Mouse (Mus musculus) MEL (cell line): ENCODE results near the gene Ndufs4. TPM values are rescaled to one million over a fixed set of nuclear protein-coding genes. Genes with fewer than 3 reads are reported as not detected.

ENCODE experiments used
- DNase-seq: peaks from one replicate; pipeline ENCODE4 v3.0.0; 2011; ENCODE audit warnings: low read depth, low spot score
- H3K27ac ChIP-seq: 2 replicates; pipeline ENCODE4 v1.5.1; 2012; ENCODE audit warnings: low read depth, mild to moderate bottlenecking, control low read depth, low read length, moderate library complexity; ENCODE audit not compliant: control insufficient read depth
- H3K27me3 ChIP-seq, 2 experiments: fragments of 150-350 bp in 1 of 2; sonication (generic) in 1 of 2; 2 replicates each; pipeline ENCODE4 v1.6.1; 2012; ENCODE audit warnings: low read length in 2 of 2, mild to moderate bottlenecking in 2 of 2, improper control_type of control experiment in 1 of 2, moderate library complexity in 1 of 2; ENCODE audit not compliant: insufficient read depth in 2 of 2, control insufficient read depth in 1 of 2
- H3K36me3 ChIP-seq, 2 experiments: 2 replicates each; pipeline ENCODE4 v1.6.1; 2012 to 2014; ENCODE audit warnings: low read length in 2 of 2, improper control_type of control experiment in 1 of 2, inconsistent platforms in 1 of 2, mild to moderate bottlenecking in 1 of 2; ENCODE audit not compliant: insufficient read depth in 2 of 2, control insufficient read depth in 1 of 2
- H3K4me1 ChIP-seq, 2 experiments: fragments of 150-350 bp in 1 of 2; sonication (generic) in 1 of 2; 2 replicates each; pipeline ENCODE4 v1.6.1; 2012; ENCODE audit warnings: low read length in 2 of 2, improper control_type of control experiment in 1 of 2, mild to moderate bottlenecking in 1 of 2; ENCODE audit not compliant: insufficient read depth in 2 of 2, control insufficient read depth in 1 of 2
- H3K4me3 ChIP-seq, 2 experiments: fragments of 150-350 bp in 1 of 2; sonication (generic) in 1 of 2; 2 replicates each; pipeline ENCODE4 v1.5.1; 2012; ENCODE audit warnings: low read depth in 2 of 2, low read length in 2 of 2, mild to moderate bottlenecking in 2 of 2, moderate library complexity in 2 of 2, control low read depth in 1 of 2, improper control_type of control experiment in 1 of 2; ENCODE audit not compliant: control insufficient read depth in 1 of 2, insufficient read depth in 1 of 2
- H3K79me2 ChIP-seq: 2 replicates; pipeline ENCODE4 v1.6.1; 2012; ENCODE audit warnings: mild to moderate bottlenecking, low read length, moderate library complexity; ENCODE audit not compliant: control insufficient read depth, poor library complexity, insufficient read depth
- H3K9ac ChIP-seq: 2 replicates; pipeline ENCODE4 v1.6.1; 2012; ENCODE audit warnings: low read depth, mild to moderate bottlenecking, control low read depth, low read length, moderate library complexity; ENCODE audit not compliant: control insufficient read depth, poor library complexity, severe bottlenecking
- H3K9me3 ChIP-seq: fragments of 150-350 bp; sonication (generic); replicated peaks from 2 replicates; pipeline ENCODE4 v1.6.1; 2012; ENCODE audit warnings: mild to moderate bottlenecking, low read length, improper control_type of control experiment, moderate library complexity; ENCODE audit not compliant: insufficient read depth
- CHD2 ChIP-seq: IDR thresholded peaks from 2 replicates; pipeline ENCODE4 v1.6.1; 2011; ENCODE audit warnings: low read length, improper control_type of control experiment
- E2F4 ChIP-seq: IDR thresholded peaks from 2 replicates; pipeline ENCODE4 v1.6.1; 2011; ENCODE audit warnings: low read depth, low read length, improper control_type of control experiment, borderline replicate concordance
- ETS1 ChIP-seq: IDR thresholded peaks from 2 replicates; pipeline ENCODE4 v1.6.1; 2012; ENCODE audit warnings: low read depth, mild to moderate bottlenecking, inconsistent platforms, low read length, improper control_type of control experiment, moderate library complexity
- GABPA ChIP-seq: IDR thresholded peaks from 2 replicates; pipeline ENCODE4 v1.6.1; 2012; ENCODE audit warnings: low read depth, mild to moderate bottlenecking, inconsistent platforms, low read length, improper control_type of control experiment, moderate library complexity
- GATA1 ChIP-seq: IDR thresholded peaks from 2 replicates; pipeline ENCODE4 v1.6.1; 2011; ENCODE audit warnings: low read depth, low read length, improper control_type of control experiment
- HCFC1 ChIP-seq: IDR thresholded peaks from 2 replicates; pipeline ENCODE4 v1.6.1; 2012; ENCODE audit warnings: low read depth, mild to moderate bottlenecking, inconsistent platforms, low read length, improper control_type of control experiment, moderate library complexity
- JUND ChIP-seq: IDR thresholded peaks from 2 replicates; pipeline ENCODE4 v1.6.1; 2011; ENCODE audit warnings: low read depth, mild to moderate bottlenecking, improper control_type of control experiment, low read length
- KAT2A ChIP-seq: conservative IDR thresholded peaks from 2 replicates; pipeline ENCODE4 v1.6.1; 2012; ENCODE audit warnings: low read depth, low read length, improper control_type of control experiment, inconsistent platforms
- MAX ChIP-seq: IDR thresholded peaks from 2 replicates; pipeline ENCODE4 v1.6.1; 2011; ENCODE audit warnings: low read length, improper control_type of control experiment
- MEF2A ChIP-seq: IDR thresholded peaks from 2 replicates; pipeline ENCODE4 v1.6.1; 2014; ENCODE audit warnings: low read depth, mild to moderate bottlenecking, inconsistent platforms, low read length, improper control_type of control experiment; ENCODE audit not compliant: poor library complexity, insufficient replicate concordance, severe bottlenecking; ENCODE audit errors: extremely low read depth
- MXI1 ChIP-seq: IDR thresholded peaks from 2 replicates; pipeline ENCODE4 v1.6.1; 2011; ENCODE audit warnings: mild to moderate bottlenecking, low read depth, low read length, improper control_type of control experiment
- POLR2AphosphoS2 ChIP-seq: IDR thresholded peaks from 2 replicates; pipeline ENCODE4 v1.6.1; 2011; ENCODE audit warnings: low read length, improper control_type of control experiment
- POLR2AphosphoS5 ChIP-seq: IDR thresholded peaks from 2 replicates; pipeline ENCODE4 v1.6.1; 2012; ENCODE audit warnings: low read depth, borderline replicate concordance, mild to moderate bottlenecking, inconsistent platforms, low read length, moderate library complexity, mixed read lengths
- RCOR1 ChIP-seq: IDR thresholded peaks from 2 replicates; pipeline ENCODE4 v1.6.1; 2012; ENCODE audit warnings: low read depth, mild to moderate bottlenecking, inconsistent platforms, low read length, improper control_type of control experiment
- SMC3 ChIP-seq: IDR thresholded peaks from 2 replicates; pipeline ENCODE4 v1.6.1; 2011; ENCODE audit warnings: low read depth, low read length, improper control_type of control experiment
- USF1 ChIP-seq: IDR thresholded peaks from 2 replicates; pipeline ENCODE4 v1.6.1; 2014; ENCODE audit warnings: low read depth, mild to moderate bottlenecking, inconsistent platforms, low read length, improper control_type of control experiment, moderate library complexity
- ZKSCAN1 ChIP-seq: IDR thresholded peaks from 2 replicates; pipeline ENCODE4 v1.6.1; 2012; ENCODE audit warnings: low read depth, mild to moderate bottlenecking, inconsistent platforms, low read length, improper control_type of control experiment, moderate library complexity
- ZMIZ1 ChIP-seq: IDR thresholded peaks from 2 replicates; pipeline ENCODE4 v1.6.1; 2012; ENCODE audit warnings: low read depth, mild to moderate bottlenecking, inconsistent platforms, low read length, improper control_type of control experiment, moderate library complexity
- ZNF384 ChIP-seq: IDR thresholded peaks from 2 replicates; pipeline ENCODE4 v1.6.1; 2012; ENCODE audit warnings: low read depth, mild to moderate bottlenecking, inconsistent platforms, low read length, improper control_type of control experiment
- polyA plus RNA-seq, 2 experiments: library from polyadenylated mRNA; stranded (reverse) in 1 of 2; unstranded in 1 of 2; fragments of >175 nt in 1 of 2; fragments of >200 nt in 1 of 2; gene quantifications; 2 replicates each; pipeline versions ENCODE4 v1.2.1 to v1.2.4; 2012; ENCODE audit warnings: low replicate concordance in 2 of 2, low read depth in 1 of 2; ENCODE audit not compliant: insufficient read length in 2 of 2, insufficient read depth in 1 of 2, missing spikeins in 1 of 2
- total RNA-seq: library from RNA; depleted of rRNA; stranded (reverse); fragments of 300-350 nt; gene quantifications from 2 replicates; pipeline ENCODE4 v1.2.3, GENCODE M21; 2012

Ndufs4 gene
- total and polyA plus RNA-seq, 3 experiments: 76.8 to 176 TPM; not detected in 1

GRCm38 (mm10) chr13:114376511-114376910 lies 11.5 kb downstream of the Ndufs4 start:
- H3K27ac ChIP-seq: no peak overlapping the region
- peaks cover 3 to 4% of the 10 kb centered on the region in 2 experiments; a peak in 2 of 4 replicates for H3K4me1 ChIP-seq
- H3K79me2 ChIP-seq: peaks cover 10% of the 10 kb centered on the region
- peaks cover 6% of the 10 kb centered on the region in 2 experiments for H3K36me3 ChIP-seq
- no peaks in the 10 kb centered on the region for H3K27me3 ChIP-seq
- H3K9me3 ChIP-seq: no peaks in the 10 kb centered on the region
- no peak overlapping the region for H3K9ac ChIP-seq
- no peak overlapping the region for H3K4me3 ChIP-seq
- TF ChIP-seq MXI1: no peak
- no peak for TF ChIP-seq ZKSCAN1
- TF ChIP-seq MEF2A: no peak
- no peak for TF ChIP-seq POLR2AphosphoS2
- no peak for TF ChIP-seq MAX
- TF ChIP-seq RCOR1: no peak
- no peak for TF ChIP-seq ZNF384
- no peak for TF ChIP-seq USF1
- no peak for TF ChIP-seq ZMIZ1
- no peak for TF ChIP-seq HCFC1
- TF ChIP-seq JUND: no peak
- TF ChIP-seq KAT2A: no peak
- no peak for TF ChIP-seq SMC3
- TF ChIP-seq CHD2: no peak
- no peak for TF ChIP-seq GABPA
- TF ChIP-seq E2F4: no peak
- no peak for TF ChIP-seq GATA1
- no peak for DNase-seq

GRCm38 (mm10) chr13:114362086-114362485 lies 26.0 kb downstream of the Ndufs4 start:
- H3K4me3 ChIP-seq: no peak overlapping the region
- TF ChIP-seq POLR2AphosphoS5: no peak
- TF ChIP-seq ZMIZ1: no peak
- no peak for TF ChIP-seq SMC3
- TF ChIP-seq ETS1: no peak
- no peak for DNase-seq

More at GRCm38 (mm10) chr13:114362086-114362485, 26.0 kb downstream of the Ndufs4 start:
- Histone ChIP-seq H3K36me3 (peaks cover 0 to 3% of the 10 kb centered on the region in 2 experiments; a peak in 2 of 4 replicates), H3K9me3 (no peaks in the 10 kb centered on the region), H3K27me3 (no peaks in the 10 kb centered on the region), H3K4me1 (no peaks in the 10 kb centered on the region), H3K27ac (no peak overlapping the region), H3K9ac (no peak overlapping the region), H3K79me2 (peaks cover 5% of the 10 kb centered on the region; the same call in 1 of the 2 replicates)
